Mouse (Mus musculus): Measurements from ENCODE around the gene Gart. TPM values are rescaled to one million over a fixed set of nuclear protein-coding genes. Genes with fewer than 3 reads are reported as not detected.
A peak's percentile ranks its signal among the peaks of the same experiment; 100 is the strongest.

The Gart gene
- total and polyA plus RNA-seq, 2 experiments from 2014 or later = 40.5 to 45.2 TPM

DNA sequence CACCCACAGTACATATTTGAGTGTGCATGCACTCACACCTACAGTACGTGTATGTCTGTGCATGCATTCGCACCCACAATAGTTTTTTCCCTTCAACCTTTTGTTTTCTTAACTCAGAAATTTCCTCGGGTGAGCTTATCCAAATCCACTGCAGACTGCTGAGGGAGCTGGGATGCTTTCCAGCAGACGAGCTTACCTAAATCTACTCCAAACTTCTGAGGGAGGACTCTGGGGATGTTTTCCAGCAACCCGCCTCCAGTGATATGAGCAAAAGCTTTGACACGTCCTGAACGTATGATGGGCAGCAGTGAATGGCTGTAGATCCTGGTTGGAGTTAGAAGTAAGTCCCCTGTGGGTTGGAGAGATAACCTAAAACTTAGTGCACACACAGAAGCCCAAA, 18.9 kb downstream of the Gart start:
- TF ChIP-seq CTCF (IDR thresholded peaks at IDR 0.05) = no peak
- no peaks in the 10 kb centered on the region for H3K9me3 ChIP-seq (ENCODE audit: low read length)
- no peak overlapping the region for H3K27ac ChIP-seq (ENCODE audit: low read depth, low read length)
- 89% methylated on average over 7 of the region's 7 CpGs for WGBS
- ATAC-seq (ENCODE audit: low FRiP score) (no peak), DNase-seq (ENCODE audit: low spot score) (no peak)
- peaks cover 50% of the 10 kb centered on the region for H3K36me3 ChIP-seq (ENCODE audit: insufficient read depth, low read length)
- no peak overlapping the region for H3K9ac ChIP-seq (replicated peaks; ENCODE audit: low read length, poor library complexity, severe bottlenecking)
- H3K4me3 ChIP-seq (ENCODE audit: low read depth, low read length) = no peak overlapping the region
- H3K4me1 ChIP-seq (ENCODE audit: insufficient read depth, low read length) = no peaks in the 10 kb centered on the region
- H3K4me2 ChIP-seq (ENCODE audit: low read depth, low read length, poor library complexity, severe bottlenecking) = no peak overlapping the region
- no peaks in the 10 kb centered on the region for H3K27me3 ChIP-seq (ENCODE audit: insufficient read depth, low read length)

DNA sequence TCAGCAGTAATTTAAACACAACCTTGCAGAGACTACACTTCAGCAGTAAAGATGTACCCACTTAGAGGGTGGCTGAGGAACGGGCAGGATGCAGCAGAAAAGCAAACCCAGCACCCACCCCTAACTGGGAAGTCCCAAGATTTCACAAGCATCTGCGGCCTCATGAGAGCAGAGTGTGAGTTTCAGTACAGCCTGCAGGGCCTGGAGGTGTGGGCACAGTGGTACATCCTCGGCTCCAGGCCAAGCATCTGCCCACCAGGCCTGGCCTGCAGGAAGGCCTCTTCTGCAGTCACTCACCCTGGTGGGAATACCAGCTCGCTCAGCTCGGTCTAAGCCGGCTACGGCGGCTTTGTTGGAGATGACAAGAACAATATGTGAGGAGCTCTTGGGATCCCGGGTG, 23.7 kb downstream of the Gart start:
- H3K9ac ChIP-seq (replicated peaks; ENCODE audit: low read length, poor library complexity, severe bottlenecking) = no peak overlapping the region
- no peak overlapping the region for H3K4me2 ChIP-seq (ENCODE audit: low read depth, low read length, poor library complexity, severe bottlenecking)
- H3K27ac ChIP-seq (ENCODE audit: low read depth, low read length) = no peak overlapping the region
- WGBS = 95% methylated on average over 9 of the region's 9 CpGs
- no peaks in the 10 kb centered on the region for H3K27me3 ChIP-seq (ENCODE audit: insufficient read depth, low read length)
- H3K4me3 ChIP-seq (ENCODE audit: low read depth, low read length) = no peak overlapping the region
- peaks cover 53% of the 10 kb centered on the region for H3K36me3 ChIP-seq (ENCODE audit: insufficient read depth, low read length)
- H3K4me1 ChIP-seq (ENCODE audit: insufficient read depth, low read length) = no peaks in the 10 kb centered on the region
- no peak for DNase-seq (ENCODE audit: low spot score)
- no peak for TF ChIP-seq CTCF (IDR thresholded peaks at IDR 0.05)
- no peaks in the 10 kb centered on the region for H3K9me3 ChIP-seq (ENCODE audit: low read length)
- ATAC-seq (ENCODE audit: low FRiP score) = no peak

DNA sequence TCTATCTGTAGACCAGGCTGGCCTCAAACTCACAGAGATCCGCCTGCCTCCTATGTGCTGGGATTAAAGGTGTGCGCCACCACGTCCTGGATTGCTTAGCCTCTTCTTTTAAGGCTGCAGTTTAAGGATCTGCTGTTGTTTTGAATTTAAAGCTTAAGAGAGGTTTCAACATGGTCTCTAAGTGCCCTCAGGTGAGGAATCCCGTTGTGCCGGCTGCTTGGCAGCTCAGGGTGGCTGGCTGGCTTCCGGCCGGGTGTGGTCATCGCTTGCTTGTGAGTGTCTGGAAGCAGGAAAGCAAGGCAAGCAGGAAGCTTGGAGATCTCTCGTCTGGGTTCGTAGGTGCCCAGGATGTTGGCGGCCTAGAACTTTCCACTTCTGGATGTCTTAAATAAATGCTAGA, 25.8 kb downstream of the Gart start:
- no peaks in the 10 kb centered on the region for H3K27me3 ChIP-seq (ENCODE audit: insufficient read depth, low read length)
- no peak overlapping the region for H3K4me3 ChIP-seq (ENCODE audit: low read depth, low read length)
- 92% methylated on average over 11 of the region's 11 CpGs for WGBS
- no peak overlapping the region for H3K4me2 ChIP-seq (ENCODE audit: low read depth, low read length, poor library complexity, severe bottlenecking)
- H3K9me3 ChIP-seq (ENCODE audit: low read length) = no peaks in the 10 kb centered on the region
- H3K36me3 ChIP-seq (ENCODE audit: insufficient read depth, low read length) = peaks cover 49% of the 10 kb centered on the region
- no peaks in the 10 kb centered on the region for H3K4me1 ChIP-seq (ENCODE audit: insufficient read depth, low read length)
- no peak overlapping the region for H3K27ac ChIP-seq (ENCODE audit: low read depth, low read length)
- no peak for DNase-seq (ENCODE audit: low spot score)
- no peak for ATAC-seq (ENCODE audit: low FRiP score)
- H3K9ac ChIP-seq (replicated peaks; ENCODE audit: low read length, poor library complexity, severe bottlenecking) = no peak overlapping the region
- no peak for TF ChIP-seq CTCF (IDR thresholded peaks at IDR 0.05)

DNA sequence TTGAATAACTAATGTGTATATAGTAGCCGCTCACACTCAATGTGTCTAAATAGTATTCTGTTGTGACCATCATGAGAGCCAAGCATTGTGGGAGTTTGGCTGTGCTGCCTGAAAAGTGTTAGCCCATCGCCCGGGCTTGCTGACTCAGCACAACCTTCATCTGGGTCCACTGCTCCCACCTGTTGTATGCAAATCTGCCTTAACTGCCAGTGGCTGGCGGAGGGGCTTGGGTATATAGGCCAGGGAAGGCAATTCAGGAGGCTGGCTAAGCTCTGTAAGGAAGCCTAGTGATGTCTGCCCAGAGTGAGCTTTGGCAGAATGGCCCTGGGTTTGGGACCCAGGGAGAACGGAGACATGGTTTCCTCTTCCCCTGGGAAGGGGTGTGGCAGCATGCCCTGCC, 26.6 kb downstream of the Gart start:
- H3K4me2 ChIP-seq (ENCODE audit: low read depth, low read length, poor library complexity, severe bottlenecking) = no peak overlapping the region
- H3K9ac ChIP-seq (replicated peaks; ENCODE audit: low read length, poor library complexity, severe bottlenecking) = no peak overlapping the region
- peaks cover 41% of the 10 kb centered on the region for H3K36me3 ChIP-seq (ENCODE audit: insufficient read depth, low read length)
- WGBS = 95% methylated on average over 5 of the region's 5 CpGs
- H3K27me3 ChIP-seq (ENCODE audit: insufficient read depth, low read length) = no peaks in the 10 kb centered on the region
- no peak for TF ChIP-seq CTCF (IDR thresholded peaks at IDR 0.05)
- H3K4me1 ChIP-seq (ENCODE audit: insufficient read depth, low read length) = no peaks in the 10 kb centered on the region
- ATAC-seq (ENCODE audit: low FRiP score) (no peak), DNase-seq (ENCODE audit: low spot score) (no peak)
- H3K4me3 ChIP-seq (ENCODE audit: low read depth, low read length) = no peak overlapping the region
- H3K27ac ChIP-seq (ENCODE audit: low read depth, low read length) = no peak overlapping the region
- no peaks in the 10 kb centered on the region for H3K9me3 ChIP-seq (ENCODE audit: low read length)

DNA sequence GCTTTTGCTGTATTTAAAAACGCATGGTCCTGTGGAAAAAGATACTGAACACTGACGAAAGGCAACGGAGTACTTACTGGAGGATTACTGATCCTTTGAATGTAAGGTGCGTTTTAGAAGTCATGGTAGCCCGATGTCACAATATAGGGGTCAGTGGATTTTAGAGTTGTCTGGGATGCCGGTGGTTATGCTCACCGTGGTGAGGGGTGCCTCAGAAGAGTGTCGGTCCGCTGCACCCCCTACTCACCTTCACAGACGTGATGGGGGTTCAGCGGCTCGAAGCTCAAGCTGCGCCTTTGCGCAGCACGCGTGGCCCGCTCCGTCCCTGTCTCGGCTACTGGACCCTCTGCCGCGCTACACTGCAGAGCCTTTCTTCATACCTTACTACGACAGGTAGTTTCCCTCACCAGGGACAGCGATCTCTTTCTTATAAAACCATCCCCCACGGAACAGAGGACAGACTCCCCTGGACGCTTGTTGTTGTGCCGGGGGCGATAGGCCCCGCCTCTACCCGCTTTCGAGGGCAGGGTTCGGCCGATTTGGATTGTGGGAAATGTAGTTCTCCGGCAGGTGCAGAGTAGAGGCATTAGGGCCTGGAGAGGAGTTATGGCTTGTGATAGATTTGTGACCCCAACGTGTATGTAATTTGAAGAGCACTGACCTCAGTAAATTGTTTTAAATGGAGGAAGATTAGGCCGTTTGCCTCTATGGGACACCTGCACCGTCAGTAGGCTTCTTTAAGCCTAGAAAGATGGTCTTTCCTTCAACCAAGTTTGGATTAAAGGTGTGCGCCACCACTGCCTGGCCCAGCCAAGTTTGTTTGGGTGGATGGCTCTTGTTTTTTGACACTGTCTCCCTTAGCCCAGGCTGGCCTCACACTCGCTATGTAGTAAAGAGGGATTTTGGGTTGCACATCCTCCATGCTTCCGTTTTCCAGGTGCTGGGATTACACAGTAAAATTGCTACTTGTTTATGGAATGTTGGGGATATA, 27.9 kb downstream of the Gart start, which contains the start of gene Dnajc28:
TSS of gene Dnajc28 (minus strand) at position 516 of the 991 bp plus-strand sequence.
- Histone ChIP-seq H3K4me1 (ENCODE audit: insufficient read depth, low read length) (no peaks in the 10 kb centered on the region), H3K4me2 (ENCODE audit: low read depth, low read length, poor library complexity, severe bottlenecking) (peak within 1 kb of the TSS; percentile 83), H3K27me3 (ENCODE audit: insufficient read depth, low read length) (no peaks in the 10 kb centered on the region), H3K27ac (ENCODE audit: low read depth, low read length) (peak within 1 kb of the TSS; percentile 38; the same call in 1 of the 2 replicates), H3K9me3 (ENCODE audit: low read length) (no peaks in the 10 kb centered on the region), H3K36me3 (ENCODE audit: insufficient read depth, low read length) (peaks cover 34% of the 10 kb centered on the region; the same call in 1 of the 2 replicates), H3K4me3 (ENCODE audit: low read depth, low read length) (peak within 1 kb of the TSS; percentile 62), H3K9ac (replicated peaks; ENCODE audit: low read length, poor library complexity, severe bottlenecking) (peak within 1 kb of the TSS; percentile 80)
- no peak for TF ChIP-seq CTCF (IDR thresholded peaks at IDR 0.05)
- peak; percentile 82 for DNase-seq (ENCODE audit: low spot score)
- ATAC-seq (ENCODE audit: low FRiP score) = peak; percentile 91
- WGBS = 10% methylated on average over 37 of the region's 39 CpGs

DNA sequence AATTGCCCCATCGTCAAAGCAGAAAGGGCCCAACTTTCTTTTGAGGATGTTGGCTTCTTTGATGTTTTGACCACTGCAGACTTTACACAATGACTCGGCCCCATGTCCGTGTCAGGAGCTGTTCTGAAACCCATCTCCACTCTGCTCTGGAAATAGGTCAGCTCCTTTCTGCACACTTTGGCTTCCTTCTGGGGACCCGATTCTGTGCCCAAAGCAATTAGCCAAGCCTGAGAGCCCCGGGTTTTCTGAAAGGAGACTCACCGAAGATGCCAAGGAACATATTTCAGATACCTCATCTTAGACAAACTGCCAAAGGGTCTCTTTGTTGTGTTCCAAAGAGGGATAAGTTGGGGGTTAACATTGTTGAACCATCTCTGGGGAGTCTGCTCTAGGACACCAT, 32.2 kb downstream of the Gart start:
- no peaks in the 10 kb centered on the region for H3K27me3 ChIP-seq (ENCODE audit: insufficient read depth, low read length)
- no peak overlapping the region for H3K4me3 ChIP-seq (ENCODE audit: low read depth, low read length)
- H3K4me2 ChIP-seq (ENCODE audit: low read depth, low read length, poor library complexity, severe bottlenecking) = no peak overlapping the region
- no peak for ATAC-seq (ENCODE audit: low FRiP score)
- no peak for DNase-seq (ENCODE audit: low spot score)
- WGBS = 79% methylated on average over 6 of the region's 6 CpGs
- H3K4me1 ChIP-seq (ENCODE audit: insufficient read depth, low read length) = no peaks in the 10 kb centered on the region
- no peaks in the 10 kb centered on the region for H3K9me3 ChIP-seq (ENCODE audit: low read length)
- H3K36me3 ChIP-seq (ENCODE audit: insufficient read depth, low read length) = no peaks in the 10 kb centered on the region
- H3K27ac ChIP-seq (ENCODE audit: low read depth, low read length) = no peak overlapping the region
- no peak overlapping the region for H3K9ac ChIP-seq (replicated peaks; ENCODE audit: low read length, poor library complexity, severe bottlenecking)
- TF ChIP-seq CTCF (IDR thresholded peaks at IDR 0.05) = no peak

All from midbrain, postnatal 0 days (tissue).